Mouse (Mus musculus): Measurements from ENCODE around the gene Plagl2. TPM values are rescaled to one million over a fixed set of nuclear protein-coding genes. Genes with fewer than 3 reads are reported as not detected.
"Not testable (repeated sequence)": the region's sequence is repeated elsewhere in the genome, so short reads cannot be mapped to it uniquely, and the experiment has no call there.

The Plagl2 gene
- 4.4 and 8.9 TPM in 2 replicates for polyA plus RNA-seq (2015; fragmentation: Nextera tagmentation; extraction: Ambion mirVana)

DNA sequence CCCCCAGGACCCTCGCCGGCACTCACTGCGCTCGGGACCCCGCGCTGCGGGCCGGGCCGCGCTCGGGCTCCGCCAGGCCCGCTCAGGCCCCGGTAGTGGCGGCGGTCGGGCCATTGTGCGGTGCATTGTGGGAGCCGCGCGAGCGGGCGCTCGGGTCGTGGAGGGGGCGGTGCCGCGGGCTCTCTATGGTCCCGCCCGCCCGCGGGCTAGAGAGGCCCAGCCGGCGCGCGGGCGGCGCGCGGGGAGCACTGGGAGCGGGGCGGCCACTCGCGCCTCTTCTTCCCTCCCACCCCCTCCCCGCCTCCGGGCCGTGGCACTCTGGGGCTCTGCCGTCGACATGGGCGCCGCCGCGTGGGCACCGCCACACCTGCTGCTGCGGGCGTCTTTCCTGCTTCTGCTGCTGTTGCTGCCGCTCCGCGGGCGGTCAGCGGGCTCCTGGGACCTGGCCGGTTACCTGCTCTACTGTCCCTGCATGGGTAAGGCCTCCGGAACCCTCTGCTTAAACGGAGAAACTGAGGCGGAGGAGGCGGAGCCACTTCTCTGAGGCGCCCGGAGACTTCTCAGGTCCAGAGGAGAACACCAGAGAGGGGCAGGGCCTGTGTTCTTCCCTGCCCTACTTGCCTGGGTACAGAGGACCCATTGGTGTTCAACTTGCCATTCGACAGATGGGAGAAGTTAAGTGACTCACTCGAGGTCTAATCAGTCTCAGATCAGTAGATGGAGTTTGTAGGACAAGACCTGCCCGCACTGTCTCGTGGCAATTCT, at the start of gene Plagl2, which contains the start of gene Pofut1:
Gene Plagl2 (minus strand): TSS at position 177 of the 765 bp plus-strand sequence.
Gene Pofut1 (plus strand): TSS at position 284 of the 765 bp plus-strand sequence.
- H3K4me2 ChIP-seq = peak within 1 kb of the TSS; percentile 78
- WGBS = 0% methylated on average over 54 of the region's 72 CpGs
- H3K4me1 ChIP-seq = peaks cover 46% of the 10 kb centered on the region
- H3K36me3 ChIP-seq = no peaks in the 10 kb centered on the region
- peak within 1 kb of the TSS; percentile 91 for H3K4me3 ChIP-seq (replicated peaks)
- peak within 1 kb of the TSS; percentile 91 for H3K27ac ChIP-seq (replicated peaks)
- peak within 1 kb of the TSS; percentile 96 for H3K9ac ChIP-seq (replicated peaks)
- no peaks in the 10 kb centered on the region for H3K27me3 ChIP-seq (replicated peaks)
- H3K9me3 ChIP-seq (replicated peaks) = no peaks in the 10 kb centered on the region
- peak; percentile 97 for ATAC-seq (ENCODE audit: low FRiP score)

DNA sequence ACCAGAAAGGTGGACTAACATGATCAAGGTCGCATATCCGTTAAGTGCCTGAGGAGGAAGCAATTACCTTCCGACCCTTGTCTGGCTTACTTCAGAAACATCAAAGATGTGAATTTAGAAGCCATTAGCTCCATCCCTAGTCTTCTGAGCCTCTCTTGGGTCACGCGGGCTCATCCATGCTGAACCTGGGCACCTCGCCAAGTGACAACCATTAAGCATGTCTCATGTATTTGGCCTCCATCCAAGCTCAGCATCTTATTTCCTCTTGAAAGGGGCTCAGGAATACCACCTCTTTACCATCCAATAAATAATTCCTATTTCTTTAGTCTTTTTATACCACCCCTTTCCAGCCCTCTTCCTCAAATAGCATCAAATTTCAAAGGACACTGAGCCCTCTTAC, 46.6 kb upstream of the Plagl2 start:
- no peaks in the 10 kb centered on the region for H3K36me3 ChIP-seq
- H3K27me3 ChIP-seq (replicated peaks) = no peaks in the 10 kb centered on the region
- 0 out of 2 replicates have a peak overlapping the region, but pooled peaks have one; percentile 5 for H3K27ac ChIP-seq (replicated peaks)
- H3K9me3 ChIP-seq (replicated peaks) = no peaks in the 10 kb centered on the region
- ATAC-seq (ENCODE audit: low FRiP score) = no peak
- peaks cover 19% of the 10 kb centered on the region for H3K4me1 ChIP-seq
- H3K9ac ChIP-seq (replicated peaks) = no peak overlapping the region
- WGBS = 52% methylated on average over 6 of the region's 6 CpGs
- no peak overlapping the region for H3K4me3 ChIP-seq (replicated peaks)
- H3K4me2 ChIP-seq = no peak overlapping the region

DNA sequence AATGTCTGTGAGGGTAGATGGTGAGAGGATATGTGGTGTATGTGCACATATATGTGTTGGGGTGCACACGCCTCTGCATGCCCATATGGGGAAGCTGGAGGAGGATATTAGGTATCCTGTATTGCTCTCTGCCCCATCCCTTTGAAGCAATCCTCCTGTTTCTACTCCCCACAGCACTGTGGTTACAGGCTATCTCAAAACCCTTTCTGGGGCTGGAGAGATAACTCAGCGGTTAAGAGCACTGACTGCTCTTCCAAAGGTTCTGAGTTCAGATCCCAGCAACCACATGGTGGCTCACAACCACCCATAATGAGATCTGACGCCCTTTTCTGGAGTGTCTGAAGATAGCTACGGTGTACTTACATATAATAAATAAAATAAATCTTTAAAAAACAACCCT, 45.3 kb upstream of the Plagl2 start:
- 89% methylated on average over 4 of the region's 4 CpGs for WGBS
- no peak overlapping the region for H3K9ac ChIP-seq (replicated peaks)
- no peak overlapping the region for H3K4me2 ChIP-seq
- H3K9me3 ChIP-seq (replicated peaks) = no peaks in the 10 kb centered on the region
- no peak overlapping the region for H3K27ac ChIP-seq (replicated peaks)
- H3K4me1 ChIP-seq = peaks cover 8% of the 10 kb centered on the region
- no peaks in the 10 kb centered on the region for H3K27me3 ChIP-seq (replicated peaks)
- ATAC-seq (ENCODE audit: low FRiP score) = no peak
- H3K36me3 ChIP-seq = no peaks in the 10 kb centered on the region
- H3K4me3 ChIP-seq (replicated peaks) = no peak overlapping the region

DNA sequence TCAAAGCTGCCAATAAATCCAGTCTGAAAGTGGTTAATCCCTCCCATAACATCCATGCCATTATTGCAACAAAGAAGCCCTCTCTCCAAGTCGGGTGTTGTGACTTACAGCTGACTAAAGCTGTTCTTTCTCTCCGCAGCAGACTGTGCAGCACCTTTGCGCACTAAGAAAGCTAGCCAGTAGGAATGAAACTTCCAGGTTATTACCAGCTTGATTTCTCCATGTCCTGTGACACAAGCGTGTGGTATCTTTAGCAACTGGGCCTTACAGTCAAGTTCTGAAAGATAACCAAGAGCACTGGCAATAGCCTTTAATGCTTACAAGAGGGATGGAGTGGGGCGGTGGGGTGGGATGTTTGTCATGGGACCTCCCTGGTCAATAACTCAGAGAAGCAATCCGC, 42.7 kb upstream of the Plagl2 start:
- Histone ChIP-seq H3K4me2 (no peak overlapping the region), H3K4me3 (replicated peaks) (no peak overlapping the region), H3K4me1 (no peaks in the 10 kb centered on the region), H3K27me3 (replicated peaks) (no peaks in the 10 kb centered on the region), H3K36me3 (no peaks in the 10 kb centered on the region), H3K9ac (replicated peaks) (no peak overlapping the region), H3K27ac (replicated peaks) (no peak overlapping the region), H3K9me3 (replicated peaks) (no peaks in the 10 kb centered on the region)
- WGBS = 89% methylated on average over 6 of the region's 6 CpGs
- no peak for ATAC-seq (ENCODE audit: low FRiP score)

DNA sequence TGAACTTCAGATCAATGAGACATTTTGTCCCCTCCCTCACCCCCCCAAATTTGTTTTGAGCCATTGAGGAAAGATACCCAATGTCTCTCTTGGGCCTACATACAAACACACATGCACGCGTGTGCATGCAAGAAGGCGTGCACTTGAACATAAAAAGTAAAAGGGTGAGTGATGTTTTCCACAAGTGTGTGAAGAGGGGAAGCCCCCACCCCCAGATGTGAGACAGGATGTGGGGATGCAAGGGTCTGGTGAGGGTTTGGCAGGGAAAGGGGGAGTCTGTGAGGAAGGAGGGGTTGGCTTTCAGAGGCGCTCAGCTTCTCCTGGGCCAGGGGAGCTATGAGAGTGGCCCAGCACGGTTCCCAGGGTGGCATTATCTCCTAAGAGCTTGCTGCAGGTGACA, 37.1 kb upstream of the Plagl2 start:
- Histone ChIP-seq H3K9me3 (replicated peaks) (no peaks in the 10 kb centered on the region), H3K4me1 (no peaks in the 10 kb centered on the region), H3K4me2 (no peak overlapping the region), H3K27ac (replicated peaks) (no peak overlapping the region), H3K9ac (replicated peaks) (no peak overlapping the region), H3K27me3 (replicated peaks) (no peaks in the 10 kb centered on the region), H3K4me3 (replicated peaks) (no peak overlapping the region), H3K36me3 (no peaks in the 10 kb centered on the region)
- 91% methylated on average over 5 of the region's 5 CpGs for WGBS
- ATAC-seq (ENCODE audit: low FRiP score) = no peak

DNA sequence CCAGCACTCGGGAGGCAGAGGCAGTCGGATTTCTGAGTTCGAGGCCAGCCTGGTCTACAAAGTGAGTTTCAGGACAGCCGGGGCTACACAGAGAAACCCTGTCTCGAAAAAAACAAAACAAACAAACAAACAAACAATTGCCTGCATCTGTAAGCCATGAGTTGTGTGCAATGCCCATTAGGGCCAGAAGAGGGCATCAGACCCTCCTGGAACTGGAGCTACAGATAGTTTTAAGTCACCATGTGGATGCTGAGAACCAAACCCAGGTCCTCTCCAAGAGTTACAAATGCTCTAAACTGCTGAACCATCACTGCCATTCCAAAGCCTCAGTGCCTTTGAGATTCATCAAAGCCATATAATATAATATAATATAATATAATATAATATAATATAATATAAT, 35.6 kb upstream of the Plagl2 start:
- H3K27me3 ChIP-seq (replicated peaks); H3K9ac ChIP-seq (replicated peaks); H3K4me1 ChIP-seq; H3K4me2 ChIP-seq; H3K27ac ChIP-seq (replicated peaks); H3K36me3 ChIP-seq; H3K4me3 ChIP-seq (replicated peaks); H3K9me3 ChIP-seq (replicated peaks); ATAC-seq (ENCODE audit: low FRiP score): not testable (repeated sequence)
- 96% methylated on average over 5 of the region's 5 CpGs for WGBS

DNA sequence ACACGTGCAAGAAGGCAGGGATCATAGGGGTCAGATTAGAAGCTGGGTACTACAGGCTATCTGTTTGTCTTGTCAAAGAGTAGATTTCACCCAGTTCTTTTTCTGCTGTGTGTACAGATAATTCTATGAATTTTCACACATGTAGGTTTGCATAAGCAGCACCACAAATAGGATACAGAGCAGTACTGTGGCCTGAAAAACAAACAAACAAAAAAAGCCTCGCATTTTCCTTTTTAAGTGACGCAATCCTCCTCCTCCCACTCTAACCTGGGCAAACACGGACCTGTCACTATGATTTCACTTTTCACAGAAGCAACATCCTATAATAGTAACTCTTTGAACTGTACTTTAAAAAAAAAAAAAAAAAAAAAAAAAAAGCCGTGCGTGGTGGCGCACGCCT, 35.2 kb upstream of the Plagl2 start:
- 93% methylated on average over 8 of the region's 8 CpGs for WGBS

DNA sequence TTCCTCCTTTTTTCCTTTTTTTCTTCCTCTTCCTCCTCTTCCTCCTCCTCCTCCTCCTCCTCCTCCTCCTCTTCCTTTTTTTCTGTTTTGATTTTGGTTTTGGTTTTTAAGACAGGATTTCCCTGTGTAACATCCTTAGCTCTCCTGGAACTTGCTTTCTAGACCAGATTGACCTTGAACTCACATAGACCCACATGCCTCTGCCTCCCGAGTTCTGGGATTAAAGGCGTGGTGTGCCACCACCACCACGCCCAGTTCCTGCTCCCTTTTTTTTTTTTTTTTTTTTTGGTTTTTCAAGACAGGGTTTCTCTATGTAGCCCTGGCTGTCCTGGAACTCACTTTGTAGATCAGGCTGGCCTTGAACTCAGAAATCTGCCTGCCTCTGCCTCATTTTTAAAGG, 34.4 kb upstream of the Plagl2 start:
- WGBS = 78% methylated on average over 3 of the region's 3 CpGs
- H3K4me2 ChIP-seq; H3K27me3 ChIP-seq (replicated peaks); H3K27ac ChIP-seq (replicated peaks); ATAC-seq (ENCODE audit: low FRiP score); H3K9me3 ChIP-seq (replicated peaks); H3K36me3 ChIP-seq; H3K4me3 ChIP-seq (replicated peaks); H3K4me1 ChIP-seq; H3K9ac ChIP-seq (replicated peaks): not testable (repeated sequence)

More for the DNA sequence above, 35.2 kb upstream of the Plagl2 start:
- H3K36me3 ChIP-seq = no peaks in the 10 kb centered on the region
- H3K9me3 ChIP-seq (replicated peaks) = no peaks in the 10 kb centered on the region
- no peak overlapping the region for H3K9ac ChIP-seq (replicated peaks)
- H3K27ac ChIP-seq (replicated peaks) = no peak overlapping the region
- no peak overlapping the region for H3K4me2 ChIP-seq
- no peaks in the 10 kb centered on the region for H3K4me1 ChIP-seq
- no peaks in the 10 kb centered on the region for H3K27me3 ChIP-seq (replicated peaks)
- no peak overlapping the region for H3K4me3 ChIP-seq (replicated peaks)
- ATAC-seq (ENCODE audit: low FRiP score) = no peak

DNA sequence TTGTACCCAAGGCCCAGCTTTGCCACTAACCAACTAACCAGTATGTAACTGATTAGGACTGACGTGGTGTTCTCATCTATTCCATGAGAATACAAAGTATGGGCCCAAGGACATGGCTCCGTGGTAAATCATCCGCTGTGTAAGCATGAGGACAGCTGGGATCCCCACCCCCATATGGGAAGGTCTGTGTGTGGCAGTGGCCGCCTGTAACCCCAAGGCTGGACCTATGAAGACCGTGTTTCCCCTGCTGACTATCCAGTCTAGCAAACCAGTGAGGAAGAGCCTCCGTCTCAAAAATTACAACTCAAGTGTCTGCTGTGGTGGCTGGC, 33.7 kb upstream of the Plagl2 start:
- Histone ChIP-seq H3K9me3 (replicated peaks) (no peaks in the 10 kb centered on the region), H3K27ac (replicated peaks) (no peak overlapping the region), H3K4me2 (no peak overlapping the region), H3K27me3 (replicated peaks) (no peaks in the 10 kb centered on the region), H3K36me3 (no peaks in the 10 kb centered on the region), H3K4me1 (no peaks in the 10 kb centered on the region), H3K9ac (replicated peaks) (no peak overlapping the region), H3K4me3 (replicated peaks) (no peak overlapping the region)
- ATAC-seq (ENCODE audit: low FRiP score) = no peak
- WGBS = 84% methylated on average over 6 of the region's 6 CpGs

DNA sequence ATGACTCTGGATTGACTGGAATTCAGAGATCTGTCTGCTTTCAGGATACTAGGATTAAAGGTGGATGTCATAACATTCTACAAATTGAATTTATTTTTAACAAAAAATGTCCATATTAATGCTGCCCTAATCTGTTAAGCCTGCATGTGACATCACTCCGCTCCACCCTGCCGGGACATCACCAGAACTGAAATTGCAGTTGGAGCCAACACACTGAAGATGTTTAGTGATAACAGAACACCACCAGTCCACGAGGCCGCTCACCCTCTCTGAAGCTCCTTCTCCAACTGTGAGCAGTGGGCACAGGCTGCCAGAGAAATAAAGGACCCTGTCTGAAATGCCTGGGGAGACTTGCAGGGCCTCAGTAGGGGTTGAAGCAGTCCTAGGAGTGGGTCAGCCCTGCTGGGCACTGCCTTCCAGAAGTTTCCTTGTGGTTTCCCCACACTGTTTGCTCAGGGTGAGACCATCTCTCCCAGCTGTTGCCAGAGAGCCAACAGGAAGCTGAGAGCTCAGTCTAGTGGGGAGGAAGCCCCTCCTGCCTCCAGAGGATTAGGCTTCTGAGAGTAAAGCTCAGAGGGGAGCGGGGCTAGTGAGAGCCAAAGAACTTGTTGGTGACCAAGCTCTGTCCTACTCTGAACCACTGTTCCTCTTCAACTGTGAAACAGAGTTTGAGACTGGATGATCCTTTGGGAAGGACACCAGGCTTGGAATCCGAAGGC, 33.1 kb upstream of the Plagl2 start:
- H3K36me3 ChIP-seq; H3K9me3 ChIP-seq (replicated peaks); H3K4me1 ChIP-seq; H3K4me3 ChIP-seq (replicated peaks); H3K27ac ChIP-seq (replicated peaks); ATAC-seq (ENCODE audit: low FRiP score); H3K27me3 ChIP-seq (replicated peaks); H3K4me2 ChIP-seq; H3K9ac ChIP-seq (replicated peaks): not testable (repeated sequence)
- 83% methylated on average over 6 of the region's 6 CpGs for WGBS

DNA sequence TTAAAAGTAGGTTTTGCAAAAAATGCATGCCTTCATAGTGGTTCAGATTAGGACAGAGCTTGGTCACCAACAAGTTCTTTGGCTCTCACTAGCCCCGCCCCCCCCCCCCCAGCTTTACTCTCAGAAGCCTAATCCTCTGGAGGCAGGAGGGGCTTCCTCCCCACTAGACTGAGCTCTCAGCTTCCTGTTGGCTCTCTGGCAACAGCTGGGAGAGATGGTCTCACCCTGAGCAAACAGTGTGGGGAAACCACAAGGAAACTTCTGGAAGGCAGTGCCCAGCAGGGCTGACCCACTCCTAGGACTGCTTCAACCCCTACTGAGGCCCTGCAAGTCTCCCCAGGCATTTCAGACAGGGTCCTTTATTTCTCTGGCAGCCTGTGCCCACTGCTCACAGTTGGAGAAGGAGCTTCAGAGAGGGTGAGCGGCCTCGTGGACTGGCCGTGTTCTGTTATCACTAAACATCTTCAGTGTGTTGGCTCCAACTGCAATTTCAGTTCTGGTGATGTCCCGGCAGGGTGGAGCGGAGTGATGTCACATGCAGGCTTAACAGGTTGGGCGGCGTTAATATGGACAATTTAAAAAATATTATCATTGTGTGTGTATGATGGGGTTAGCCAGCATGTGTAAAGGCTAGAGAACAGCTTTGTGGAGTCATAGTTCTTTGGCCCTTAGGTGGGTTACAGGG, 29.1 kb upstream of the Plagl2 start:
- ATAC-seq (ENCODE audit: low FRiP score); H3K27me3 ChIP-seq (replicated peaks); H3K4me1 ChIP-seq; H3K9me3 ChIP-seq (replicated peaks); H3K4me3 ChIP-seq (replicated peaks); H3K9ac ChIP-seq (replicated peaks); H3K4me2 ChIP-seq; H3K27ac ChIP-seq (replicated peaks): not testable (repeated sequence)
- 79% methylated on average over 8 of the region's 8 CpGs for WGBS
- peaks cover 19% of the 10 kb centered on the region for H3K36me3 ChIP-seq

DNA sequence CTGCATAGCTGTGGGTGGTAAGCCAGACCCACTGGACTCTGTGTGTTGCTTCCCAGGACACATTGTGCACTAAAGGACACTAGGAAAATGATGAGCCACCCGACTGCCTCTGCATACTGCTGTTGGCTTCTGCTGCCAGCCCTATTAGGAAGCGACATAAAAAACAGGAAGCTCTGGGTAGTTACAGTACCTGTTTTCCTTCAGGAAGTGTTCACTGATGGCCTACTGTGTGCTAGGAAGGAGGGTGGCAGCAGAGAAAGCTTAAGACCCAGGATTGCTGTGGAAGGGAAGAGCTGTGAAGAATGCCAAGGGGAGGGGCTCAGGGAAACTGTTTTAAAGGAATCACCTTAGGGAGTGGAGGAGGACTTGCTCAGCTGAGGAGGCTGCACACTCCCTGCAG, 26.1 kb upstream of the Plagl2 start:
- H3K9me3 ChIP-seq (replicated peaks) = no peaks in the 10 kb centered on the region
- 92% methylated on average over 2 of the region's 2 CpGs for WGBS
- H3K27me3 ChIP-seq (replicated peaks) = no peaks in the 10 kb centered on the region
- no peak for ATAC-seq (ENCODE audit: low FRiP score)
- no peak overlapping the region for H3K4me3 ChIP-seq (replicated peaks)
- no peak overlapping the region for H3K27ac ChIP-seq (replicated peaks)
- peaks cover 46% of the 10 kb centered on the region for H3K36me3 ChIP-seq
- no peaks in the 10 kb centered on the region for H3K4me1 ChIP-seq
- no peak overlapping the region for H3K9ac ChIP-seq (replicated peaks)
- H3K4me2 ChIP-seq = no peak overlapping the region

All from neural tube, embryonic 15.5 days (tissue).